Mouse (Mus musculus): ENCODE measurements around the gene Bcdin3d. TPM values are rescaled to one million over a fixed set of nuclear protein-coding genes. Genes with fewer than 3 reads are reported as not detected.
A peak's percentile ranks its signal among the peaks of the same experiment; 100 is the strongest.
"Not testable (repeated sequence)": the region's sequence is repeated elsewhere in the genome, so short reads cannot be mapped to it uniquely, and the experiment has no call there.

Gene Bcdin3d
- total RNA-seq, 2 experiments from 2014 or later = 4.6 to 9.8 TPM

DNA sequence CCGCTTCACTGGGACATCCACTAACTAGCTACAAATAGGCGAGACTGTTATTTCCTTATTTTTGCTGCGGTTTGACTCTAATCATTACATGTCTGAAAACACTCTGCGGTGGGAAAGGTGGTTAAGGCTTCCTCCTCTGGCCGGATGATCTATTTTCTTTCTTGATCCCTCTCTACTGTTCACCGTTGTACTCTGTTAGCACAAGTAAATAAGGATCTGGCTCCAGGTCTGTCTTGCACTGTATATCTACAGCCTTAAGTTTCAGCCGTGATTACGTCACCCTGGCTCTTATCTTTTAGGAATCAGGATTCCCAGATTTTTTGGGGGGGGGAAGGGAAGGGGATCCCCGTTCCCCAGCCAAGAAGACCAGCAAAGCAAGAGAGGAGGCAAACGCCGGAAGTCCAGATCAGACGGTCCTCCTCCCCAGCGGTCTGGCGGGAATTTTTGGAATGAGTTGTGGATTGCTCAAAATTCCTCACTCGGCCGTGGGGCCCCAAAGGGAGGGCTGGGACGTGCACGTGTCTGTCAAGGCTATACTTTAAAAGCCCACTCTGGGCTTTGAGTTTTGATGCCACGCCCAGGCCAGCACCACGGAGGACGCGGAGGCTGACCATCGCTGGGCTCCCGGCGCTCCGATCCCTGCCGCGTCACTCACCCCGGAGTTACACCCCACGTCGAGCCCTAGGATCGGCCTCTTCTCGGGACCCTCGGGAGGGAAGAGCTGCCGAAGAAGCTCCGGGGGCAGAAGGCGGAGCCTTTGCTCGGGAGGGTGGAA is 542 bp downstream of the Bcdin3d start:
- ATAC-seq (ENCODE audit: poor library complexity, severe bottlenecking) = peak; percentile 55

DNA sequence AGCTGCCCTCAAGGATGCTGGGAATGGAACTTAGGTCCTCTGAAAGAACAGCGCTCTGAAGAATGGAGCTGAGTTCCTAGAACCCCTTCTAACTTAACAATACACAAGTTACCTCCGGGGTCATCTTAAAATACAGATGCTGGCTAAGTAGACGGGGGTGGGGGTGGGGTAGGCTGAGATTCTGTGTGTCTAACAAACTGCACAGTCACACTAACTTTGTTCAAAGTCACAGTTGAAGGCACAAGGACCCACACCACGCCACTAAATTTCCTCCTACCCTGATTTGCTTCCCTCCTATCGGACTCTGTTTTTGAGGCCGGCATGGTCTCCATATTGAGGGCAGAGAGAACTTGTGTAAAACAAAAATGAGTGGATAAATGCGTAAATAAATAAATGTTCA is 1.6 kb downstream of the Bcdin3d start:
- ATAC-seq (ENCODE audit: poor library complexity, severe bottlenecking) = no peak

DNA sequence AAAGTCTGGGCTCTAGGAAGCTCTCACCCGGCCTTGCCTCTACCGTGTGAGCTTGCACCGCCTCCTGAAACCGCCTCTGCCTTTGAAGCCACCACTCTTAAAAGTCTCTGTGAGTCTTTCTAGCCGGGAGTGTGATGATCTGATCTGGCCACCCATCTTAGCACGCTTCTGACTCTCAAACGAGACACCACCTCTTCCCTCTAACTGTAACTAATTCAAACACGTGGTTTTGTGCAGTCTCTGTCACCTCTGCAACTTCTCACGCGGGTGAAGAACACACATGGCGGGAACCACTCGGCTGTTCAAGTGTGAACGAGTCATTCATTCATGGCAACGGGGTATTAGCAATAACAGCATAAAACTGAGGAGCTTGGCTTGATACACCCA is 2.9 kb downstream of the Bcdin3d start:
- no peak for ATAC-seq (ENCODE audit: poor library complexity, severe bottlenecking)

DNA sequence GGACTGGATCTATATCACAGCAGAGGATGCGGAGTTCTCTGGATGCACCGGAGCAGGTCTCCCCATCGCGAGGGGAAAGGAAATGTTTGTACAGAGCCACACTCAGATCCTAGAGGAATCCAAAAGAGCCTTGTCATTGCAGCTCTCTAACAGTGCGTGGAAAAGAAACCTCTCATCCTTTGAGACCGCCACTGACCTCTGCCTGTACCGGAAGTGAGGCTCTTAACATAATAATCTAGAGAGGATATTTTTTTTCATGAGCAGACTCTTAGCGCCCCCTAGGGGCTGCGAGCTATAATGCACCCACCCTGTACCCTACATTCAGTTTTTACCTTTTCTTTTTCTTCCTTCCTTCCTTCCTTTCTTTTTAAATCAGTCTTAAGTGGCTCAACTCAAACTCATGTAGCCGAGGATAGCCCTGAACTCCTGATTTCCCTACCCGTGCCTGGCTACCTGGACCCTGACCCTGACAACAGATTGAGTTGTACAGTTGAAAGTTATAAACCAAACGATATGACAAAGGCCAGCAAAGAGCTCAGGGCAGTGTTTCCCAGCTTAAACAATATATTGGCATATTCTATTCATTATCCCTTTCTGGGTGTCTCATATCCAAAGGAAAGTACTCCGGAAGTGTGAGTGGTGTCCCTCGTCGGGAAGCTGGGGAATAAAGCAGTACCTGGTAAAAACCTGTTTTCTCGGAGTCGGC is 3.4 kb downstream of the Bcdin3d start:
- ATAC-seq (ENCODE audit: poor library complexity, severe bottlenecking) = no peak

DNA sequence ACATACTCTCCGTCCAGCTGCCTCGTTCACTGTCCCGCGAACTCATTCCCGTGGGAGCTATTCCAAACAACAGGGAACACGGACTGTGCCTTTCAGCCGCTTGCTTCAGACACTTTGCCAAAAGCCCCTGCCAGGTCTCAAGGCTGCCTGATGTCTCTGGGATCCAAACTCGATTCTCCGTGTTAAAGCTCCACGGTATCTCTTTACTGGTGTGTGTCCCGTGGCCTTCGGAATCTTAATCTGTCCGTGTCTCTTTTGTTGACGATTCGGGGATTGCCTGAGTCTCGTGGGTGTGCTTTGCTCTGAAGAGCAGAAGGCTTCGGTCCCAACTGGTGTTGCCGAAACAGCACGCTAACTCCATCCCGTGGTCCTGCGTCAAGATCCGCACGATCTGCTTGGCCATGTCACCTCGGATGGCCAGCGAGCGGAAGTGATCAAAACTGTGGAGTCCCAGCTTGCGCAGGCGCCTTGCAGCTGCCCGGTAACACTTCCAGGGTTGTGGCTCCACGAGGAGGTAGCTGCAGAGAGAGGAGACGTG is 4.2 kb downstream of the Bcdin3d start:
- no peak for ATAC-seq (ENCODE audit: poor library complexity, severe bottlenecking)

DNA sequence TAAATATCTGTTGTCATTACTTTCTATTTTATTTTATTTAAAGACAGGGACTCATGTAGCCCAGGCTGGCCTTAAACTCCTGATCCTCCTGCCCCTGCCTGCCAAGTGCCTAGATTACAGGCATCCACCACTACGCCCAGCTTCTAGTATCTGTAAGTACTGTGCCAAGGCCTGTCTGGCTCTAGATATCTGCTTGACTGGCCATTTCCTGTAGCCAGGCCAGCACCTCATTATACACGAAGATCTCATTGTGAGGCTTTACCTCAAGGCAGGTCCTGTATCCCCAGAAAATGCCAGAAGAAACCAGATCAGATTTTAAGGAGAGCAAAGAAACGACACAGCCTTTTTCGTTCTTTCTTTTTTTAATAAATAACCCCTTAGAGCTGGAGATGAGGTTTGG is 4.8 kb downstream of the Bcdin3d start:
- ATAC-seq (ENCODE audit: poor library complexity, severe bottlenecking) = no peak

DNA sequence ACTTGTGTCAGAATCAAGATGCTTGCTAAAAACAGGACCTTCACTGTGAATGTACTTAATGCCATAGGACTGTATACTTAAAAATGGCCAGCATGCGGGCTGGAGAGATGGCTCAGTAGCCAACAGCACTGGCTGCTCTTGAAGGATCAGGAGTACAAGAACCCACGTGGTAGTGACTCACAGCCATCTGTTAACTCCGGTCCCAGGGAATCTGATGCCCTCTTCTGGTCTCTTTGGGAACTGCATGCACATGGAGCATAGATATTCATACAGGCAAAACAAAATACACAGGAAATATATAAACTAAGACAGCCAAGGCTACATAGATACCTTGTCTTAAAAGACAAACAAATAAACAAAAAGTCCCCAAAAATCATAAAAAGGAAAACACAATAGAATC is 5.5 kb downstream of the Bcdin3d start:
- peak; percentile 80 for ATAC-seq (ENCODE audit: poor library complexity, severe bottlenecking)

DNA sequence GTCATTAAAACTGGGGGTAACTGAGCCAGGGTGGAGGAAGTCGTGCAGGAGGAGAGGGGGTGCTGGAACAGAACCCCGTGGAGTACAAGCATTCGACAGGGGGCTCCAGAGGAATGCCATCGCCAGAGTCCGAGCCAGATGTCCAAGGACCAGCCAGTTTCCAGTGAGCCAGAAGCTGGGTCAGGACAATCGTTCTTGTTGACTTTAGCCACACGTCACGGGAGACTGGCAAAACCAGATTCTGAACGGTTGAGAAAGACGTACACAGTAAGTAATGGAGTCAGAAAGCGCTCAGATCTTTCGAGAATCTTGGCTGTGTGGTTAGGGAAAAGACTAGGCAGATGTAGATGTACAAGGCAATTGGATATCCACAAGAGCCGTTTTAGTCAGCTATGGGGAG is 11.3 kb downstream of the Bcdin3d start:
- ATAC-seq (ENCODE audit: poor library complexity, severe bottlenecking) = no peak

DNA sequence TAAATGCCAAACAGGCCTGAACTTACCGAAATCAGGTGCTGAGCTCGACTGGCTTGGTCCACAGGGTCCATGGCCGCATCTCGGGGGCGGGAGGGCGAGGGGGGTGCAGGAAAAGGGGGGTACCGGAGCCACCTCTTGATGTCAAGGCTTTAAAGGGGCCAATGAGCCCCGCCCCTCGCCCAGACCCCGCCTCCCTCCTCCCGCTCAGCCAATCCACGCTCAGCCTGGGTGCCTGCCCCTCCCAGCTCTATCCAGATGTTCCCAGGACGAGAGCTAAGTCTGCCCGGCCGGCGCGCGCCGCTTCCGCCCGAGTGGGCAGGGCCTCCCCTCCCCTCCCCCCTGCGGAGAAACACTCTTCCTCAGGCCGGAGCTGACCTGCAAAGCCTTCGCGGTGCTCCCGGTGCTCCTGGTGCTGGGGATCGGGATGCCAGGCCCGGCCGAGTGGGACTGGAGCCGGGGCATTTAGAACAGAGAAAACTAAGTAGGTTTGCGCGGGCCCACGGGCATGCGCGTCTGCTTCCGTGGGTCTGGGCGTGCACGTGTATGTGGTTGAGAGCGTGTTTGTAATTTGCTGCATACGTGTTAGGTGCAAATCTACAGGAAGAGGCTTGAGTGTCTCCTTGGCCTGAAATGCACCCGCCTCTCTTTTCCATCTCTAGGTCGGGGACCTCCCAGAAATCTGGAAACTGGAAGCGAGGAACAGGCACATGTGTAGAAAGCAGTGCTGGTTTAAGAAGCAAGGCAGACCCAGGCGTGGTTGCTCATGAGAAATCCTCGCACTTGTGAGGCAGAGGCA is 16.7 kb downstream of the Bcdin3d start, which contains the start of gene Nckap5l:
TSS of gene Nckap5l (minus strand) at position 143 of the 796 bp plus-strand sequence.
- peak; percentile 96 for ATAC-seq (ENCODE audit: poor library complexity, severe bottlenecking)

DNA sequence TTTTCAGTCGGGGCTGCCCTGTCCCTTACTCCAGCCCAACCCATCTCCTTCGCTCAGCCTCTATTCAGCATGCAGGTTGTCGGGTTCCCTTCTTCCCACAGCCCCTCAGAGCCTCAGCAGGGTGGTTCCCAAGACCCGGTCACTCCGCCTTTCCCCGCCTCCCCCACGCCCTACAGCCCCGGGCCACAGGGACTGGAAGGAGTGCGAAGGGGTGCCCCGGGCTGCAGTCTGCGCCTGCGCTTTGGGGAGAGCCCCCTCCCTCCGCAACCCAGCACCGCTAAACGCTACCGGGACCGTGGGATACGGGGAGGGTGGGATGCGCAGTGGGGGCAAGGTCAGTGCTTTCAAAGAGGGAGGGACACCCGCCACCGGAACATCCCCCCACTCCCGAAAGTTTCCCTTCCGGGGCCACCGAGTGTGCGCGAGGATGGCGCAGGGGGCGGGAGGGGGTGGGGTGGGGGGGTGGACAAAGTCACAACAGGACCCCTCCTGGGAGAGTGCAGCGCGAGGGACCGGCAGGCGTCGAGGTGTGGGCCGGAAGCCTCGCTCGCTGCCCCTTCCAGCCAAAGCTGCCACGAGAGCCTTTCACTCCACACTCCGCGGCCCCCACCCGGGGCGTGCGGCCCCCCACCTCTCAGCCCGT is 17.4 kb downstream of the Bcdin3d start:
- peak; percentile 28; the same call in 1 of the 2 replicates for ATAC-seq (ENCODE audit: poor library complexity, severe bottlenecking)

DNA sequence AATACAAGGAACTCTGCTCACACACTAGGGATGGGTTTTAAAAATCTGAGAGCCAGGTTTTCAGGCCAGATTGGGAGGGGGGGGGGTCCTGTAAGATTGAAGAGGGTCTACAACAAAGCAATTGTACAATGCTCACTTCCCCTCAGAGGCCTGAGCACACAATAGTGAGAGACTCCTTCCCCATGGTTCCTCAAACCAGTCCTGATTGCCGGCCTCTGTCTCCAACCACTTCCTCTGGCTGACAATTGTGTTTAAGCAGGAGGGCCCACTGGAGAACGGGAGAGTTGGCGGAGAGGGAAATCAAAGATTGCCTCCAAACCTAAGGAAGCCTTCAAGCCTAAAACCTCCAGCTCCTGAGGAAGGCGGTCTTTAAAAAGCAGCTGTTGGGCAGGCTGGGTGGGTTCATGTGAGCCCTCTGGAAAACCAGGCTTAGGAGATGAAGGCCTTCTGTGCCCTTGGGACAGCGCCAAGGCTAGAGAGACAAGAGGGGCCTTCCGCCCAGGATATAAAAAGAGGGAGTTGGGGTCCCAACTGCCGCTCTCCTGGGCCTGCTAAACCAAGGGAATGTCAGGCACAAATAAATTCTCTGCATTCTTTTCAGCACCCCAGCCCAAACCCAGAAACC is 18.1 kb downstream of the Bcdin3d start:
- ATAC-seq (ENCODE audit: poor library complexity, severe bottlenecking) = peak; percentile 64

DNA sequence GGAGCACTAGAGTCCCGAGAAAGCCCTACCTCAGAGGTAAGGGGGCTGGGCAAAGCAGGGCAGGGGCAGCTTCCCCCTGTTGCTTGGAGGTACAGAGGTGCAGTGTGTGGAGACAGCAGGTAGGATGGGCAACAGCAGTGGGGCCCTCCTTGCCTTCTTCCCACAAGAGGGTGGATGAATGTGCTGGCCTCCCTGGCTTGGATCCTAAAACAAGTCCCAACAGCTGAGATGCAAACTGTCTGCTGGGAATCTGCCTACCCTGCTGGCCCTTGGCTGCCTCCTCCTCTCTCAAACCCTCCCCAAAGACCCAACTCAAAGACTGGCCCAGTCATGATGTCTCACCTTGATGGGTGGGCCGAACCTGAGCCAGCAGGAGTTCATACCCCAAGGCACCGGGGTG is 19.1 kb downstream of the Bcdin3d start:
- no peak for ATAC-seq (ENCODE audit: poor library complexity, severe bottlenecking)

DNA sequence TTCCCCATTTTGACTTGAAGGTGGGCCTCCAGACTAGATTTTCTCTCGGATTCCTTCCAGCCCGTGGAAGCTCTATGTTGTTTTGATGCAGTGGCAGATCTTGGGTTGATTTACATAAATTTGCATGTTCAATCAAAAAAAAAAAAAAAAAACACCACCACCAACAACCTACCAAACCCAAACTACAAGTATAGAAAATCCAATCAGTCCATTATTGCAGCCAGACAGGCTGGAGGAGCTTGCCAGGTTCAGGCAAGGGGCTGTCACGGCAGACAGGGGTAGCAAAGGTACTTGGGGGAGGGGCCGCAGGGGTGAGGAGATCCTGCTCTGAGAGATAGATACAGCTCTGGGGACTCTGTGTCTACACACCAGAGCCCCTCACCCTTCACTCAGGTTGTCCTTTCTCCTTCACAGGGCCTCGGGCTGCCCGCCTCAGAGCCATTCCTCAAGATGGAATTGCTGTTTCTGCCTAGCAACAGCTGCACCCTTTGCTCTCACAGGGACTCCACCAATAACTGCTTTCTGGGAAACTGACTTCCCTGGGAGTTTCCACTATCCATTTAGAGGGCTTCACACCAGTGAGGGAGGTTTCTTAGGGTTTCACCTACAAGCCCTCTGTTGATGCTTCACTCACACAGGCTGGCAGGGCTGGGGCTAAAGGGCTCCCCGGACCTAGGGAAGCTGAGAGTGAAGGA is 19.8 kb downstream of the Bcdin3d start:
- ATAC-seq (ENCODE audit: poor library complexity, severe bottlenecking) = no peak

DNA sequence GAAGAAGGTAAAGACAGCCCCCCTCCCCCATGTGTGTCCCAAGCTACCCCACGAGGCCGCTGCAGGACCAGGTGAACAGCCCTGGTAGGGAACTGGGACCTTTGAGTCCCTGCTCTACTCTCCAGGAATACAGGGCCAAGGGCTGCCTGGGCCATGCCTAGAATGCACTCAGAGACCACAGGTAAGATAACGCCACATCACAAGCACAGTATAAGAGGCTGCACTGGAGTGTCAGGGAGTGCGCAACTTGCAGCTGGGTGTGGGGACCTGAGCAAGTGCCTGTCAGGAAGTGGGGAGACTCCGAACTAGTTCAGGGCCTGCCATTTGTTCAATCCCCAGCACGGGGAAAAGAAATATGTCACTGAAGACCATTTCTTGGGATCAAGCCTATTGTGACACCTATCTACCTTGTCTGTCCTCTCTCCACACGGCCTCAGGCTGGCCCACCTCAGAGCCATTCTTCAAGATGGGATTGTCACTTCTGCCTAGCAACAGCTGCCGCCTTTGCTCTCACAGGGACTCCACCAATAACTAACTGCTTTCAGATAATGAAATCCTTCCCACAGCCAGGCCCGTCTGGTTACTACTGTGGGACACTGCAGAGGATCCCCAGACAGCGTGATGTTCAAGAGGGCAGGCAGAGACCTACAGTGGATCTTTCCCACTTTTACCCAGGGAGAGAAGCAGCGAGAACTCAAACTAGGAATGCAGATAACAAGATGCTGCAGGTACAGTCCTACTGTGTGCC is 21.2 kb downstream of the Bcdin3d start:
- no peak for ATAC-seq (ENCODE audit: poor library complexity, severe bottlenecking)

DNA sequence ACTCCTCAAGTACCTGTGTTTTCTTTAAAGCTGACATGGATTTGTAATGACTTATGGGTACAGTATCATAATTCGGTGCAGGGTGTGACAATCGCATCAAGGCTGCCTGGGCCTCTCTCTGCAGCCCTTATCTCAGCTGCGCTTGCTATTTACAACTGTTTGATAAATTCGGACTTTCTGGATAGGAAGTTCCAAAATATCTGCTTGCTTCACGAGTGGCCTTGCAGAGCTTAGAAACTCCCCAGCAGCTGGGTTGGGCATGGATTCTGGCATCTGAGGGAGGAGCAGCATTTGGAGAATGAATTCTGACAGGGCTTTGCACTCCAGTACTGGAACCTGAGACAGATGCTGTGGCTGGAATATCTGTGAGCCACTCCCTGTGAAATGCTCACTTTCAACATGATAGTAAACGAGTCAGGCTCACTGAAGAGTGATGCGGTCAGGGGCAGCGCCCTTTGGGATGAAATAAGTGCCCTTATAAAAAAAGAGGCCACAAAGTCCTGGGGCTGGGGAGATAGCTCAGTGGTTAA is 24.7 kb downstream of the Bcdin3d start:
- no peak for ATAC-seq (ENCODE audit: poor library complexity, severe bottlenecking)

DNA sequence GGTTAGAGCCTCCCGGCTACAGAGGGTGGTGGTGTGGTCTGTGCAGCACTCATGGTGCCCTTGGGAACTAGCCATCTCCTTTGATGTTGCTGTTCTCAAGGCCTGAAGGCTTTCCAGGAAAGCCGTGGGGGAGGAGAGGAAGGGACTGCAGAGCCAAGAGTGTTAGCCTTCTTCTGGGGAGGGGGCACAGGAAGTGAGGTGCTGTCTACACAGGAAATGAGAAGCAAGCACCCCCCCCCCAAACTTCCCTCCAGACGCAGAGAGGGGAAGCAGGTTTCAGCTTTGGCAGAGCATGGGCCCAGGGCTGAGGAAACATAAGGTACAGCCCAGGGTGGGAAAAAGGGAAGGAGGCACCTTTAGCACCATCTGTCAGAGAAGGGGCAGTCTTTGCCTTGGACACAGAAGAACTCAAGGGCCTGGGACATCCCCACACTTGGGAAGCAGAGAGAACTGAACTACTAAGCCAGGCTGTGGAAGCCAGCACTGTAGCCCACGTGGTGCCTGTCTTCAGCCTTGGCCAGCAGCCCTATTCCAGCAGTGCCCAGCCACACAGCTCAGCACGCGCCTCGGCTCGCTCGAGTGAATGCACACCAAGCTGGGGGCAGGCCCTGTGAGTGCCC is 25.3 kb downstream of the Bcdin3d start:
- ATAC-seq (ENCODE audit: poor library complexity, severe bottlenecking) = peak; percentile 54

DNA sequence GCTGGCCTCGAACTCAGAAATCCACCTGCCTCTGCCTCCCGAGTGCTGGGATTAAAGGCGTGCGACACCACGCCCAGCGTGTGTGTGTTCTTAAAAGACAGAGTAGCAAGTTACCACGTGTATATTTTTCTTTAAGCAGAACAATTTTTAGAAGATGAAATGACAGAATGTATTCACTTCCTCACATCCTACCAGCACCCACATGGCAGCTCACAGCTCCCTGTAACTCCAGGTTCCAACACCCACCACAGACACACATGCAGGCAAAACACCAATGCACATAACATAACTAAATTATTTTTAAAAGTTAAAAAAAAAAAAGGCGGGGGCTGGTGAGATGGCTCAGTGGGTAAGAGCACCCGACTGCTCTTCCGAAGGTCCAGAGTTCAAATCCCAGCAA is 28.4 kb downstream of the Bcdin3d start:
- not testable (repeated sequence) for ATAC-seq (ENCODE audit: poor library complexity, severe bottlenecking)

DNA sequence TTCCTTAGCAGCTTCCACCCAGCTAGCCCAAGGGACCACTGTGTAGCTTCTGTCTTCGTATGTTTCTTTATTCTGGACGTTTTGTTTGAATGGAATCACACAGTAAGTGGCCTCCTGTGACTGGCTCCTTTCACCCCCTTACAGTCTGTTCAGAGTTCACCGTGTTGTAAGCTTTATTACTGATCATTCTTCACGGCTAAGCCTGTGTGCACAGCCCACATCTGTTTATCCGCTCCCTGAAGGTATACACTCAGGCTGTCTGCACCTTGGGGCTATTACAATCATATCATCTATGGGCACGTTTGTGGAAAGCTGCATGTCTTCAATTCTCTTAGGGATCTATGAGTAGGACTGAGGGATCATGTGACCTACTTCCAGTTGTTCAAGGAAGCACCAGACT is 29.0 kb downstream of the Bcdin3d start:
- ATAC-seq (ENCODE audit: poor library complexity, severe bottlenecking) = no peak

Data from megakaryocyte, adult 5-6 weeks (primary cell).